Mouse (Mus musculus) erythroblast, embryonic 14.5 days (primary cell): ENCODE results near the gene Tmem47. TPM values are rescaled to one million over a fixed set of nuclear protein-coding genes. Genes with fewer than 3 reads are reported as not detected.

Experiments used
- H3K27me3 ChIP-seq: 2 replicates; pipeline ENCODE4 v1.6.1; 2012; ENCODE audit warnings: inconsistent platforms; ENCODE audit not compliant: control insufficient read depth
- H3K36me3 ChIP-seq: 2 replicates; pipeline ENCODE4 v1.6.1; 2012; ENCODE audit warnings: mild to moderate bottlenecking, inconsistent platforms; ENCODE audit not compliant: control insufficient read depth
- H3K4me1 ChIP-seq: 2 replicates; pipeline ENCODE4 v1.6.1; 2012; ENCODE audit warnings: inconsistent platforms; ENCODE audit not compliant: control insufficient read depth
- H3K4me3 ChIP-seq: replicated peaks from 2 replicates; pipeline ENCODE3; 2012; ENCODE audit warnings: moderate library complexity, mild to moderate bottlenecking, inconsistent platforms
- H3K9me3 ChIP-seq: 2 replicates; pipeline ENCODE4 v1.6.1; 2012; ENCODE audit warnings: low read length, inconsistent platforms, mixed read lengths; ENCODE audit not compliant: control insufficient read depth
- GATA1 ChIP-seq: IDR thresholded peaks from 2 replicates; pipeline ENCODE4 v1.6.1; 2012; ENCODE audit warnings: low read length, inconsistent platforms, mixed read lengths
- TAL1 ChIP-seq: IDR thresholded peaks from 3 replicates; pipeline ENCODE4 v1.6.1; 2012; ENCODE audit warnings: low read length, inconsistent platforms, mixed read lengths
- polyA plus RNA-seq: library from polyadenylated mRNA; stranded (reverse); fragments of >175 nt; gene quantifications from 2 replicates; pipeline ENCODE4 v1.2.3, GENCODE M21; 2012

The Tmem47 gene
- polyA plus RNA-seq, 1 experiment = not detected

DNA sequence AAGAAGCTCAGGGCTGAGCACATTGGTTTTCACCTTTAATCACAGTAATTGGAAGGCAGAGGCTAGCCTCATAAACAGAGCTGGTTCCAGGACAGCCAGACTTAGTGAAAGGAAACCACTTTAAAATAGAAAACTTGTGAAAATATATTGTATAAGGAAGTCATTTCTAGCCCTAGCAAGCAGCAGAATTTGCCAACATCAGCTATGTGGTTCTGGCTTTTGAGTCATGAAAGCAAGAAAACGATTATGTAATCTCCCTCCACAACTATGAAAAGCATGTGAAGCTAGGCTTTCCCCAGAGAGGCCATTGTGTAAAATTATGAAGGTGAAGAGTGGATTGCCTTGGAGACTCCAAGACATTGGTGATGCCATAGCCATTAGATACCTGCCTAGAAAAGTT, 76.9 kb downstream of the Tmem47 start:
- no peaks in the 10 kb centered on the region for H3K27me3 ChIP-seq
- H3K9me3 ChIP-seq = no peaks in the 10 kb centered on the region
- TF ChIP-seq GATA1 (no peak), TAL1 (no peak)
- no peak overlapping the region for H3K4me3 ChIP-seq
- H3K36me3 ChIP-seq = no peaks in the 10 kb centered on the region
- H3K4me1 ChIP-seq = no peaks in the 10 kb centered on the region
